Mouse (Mus musculus) cortical plate, adult 2 months (tissue): ENCODE results near the gene Fars2.

Experiments
- CTCF ChIP-seq: fragments of 200-500 bp; IDR thresholded peaks from 2 replicates; pipeline ENCODE4 v1.5.1; 2011; ENCODE audit warnings: mild to moderate bottlenecking, control low read depth, low read length; ENCODE audit not compliant: insufficient read depth; ENCODE audit errors: extremely low read depth
- POLR2A ChIP-seq: fragments of 200-500 bp; IDR thresholded peaks from 2 replicates; pipeline ENCODE4 v1.6.1; 2011; ENCODE audit warnings: mild to moderate bottlenecking, low read length, control low read depth; ENCODE audit not compliant: insufficient read depth; ENCODE audit errors: extremely low read depth

GRCm38 (mm10) chr13:36074484-36074883 lies 42.7 kb upstream of the Fars2 start:
- TF ChIP-seq POLR2A (no peak), CTCF (no peak)
